Mouse (Mus musculus): Measurements from ENCODE around the gene Gipc3. TPM values are rescaled to one million over a fixed set of nuclear protein-coding genes. Genes with fewer than 3 reads are reported as not detected.

Gipc3 gene
- total and polyA plus RNA-seq, 3 experiments: 0.08 to 0.09 TPM; not detected in 1

- H3K27ac ChIP-seq (ENCODE audit: insufficient read depth, low read depth): peak within 1 kb of the TSS; percentile 59
- H3K9ac ChIP-seq (ENCODE audit: insufficient read depth, low read depth): peak within 1 kb of the TSS; percentile 96
- H3K4me2 ChIP-seq (ENCODE audit: insufficient read depth, low read depth, poor library complexity, severe bottlenecking): peak within 1 kb of the TSS; percentile 78
- H3K4me1 ChIP-seq (ENCODE audit: control insufficient read depth in 1 of 2, insufficient read depth in 2 of 2): peaks cover 12 to 37% of the 10 kb centered on the region in 2 experiments; a peak in 3 of 4 replicates
- H3K27me3 ChIP-seq (replicated peaks): no peaks in the 10 kb centered on the region
- H3K9me3 ChIP-seq (replicated peaks; ENCODE audit: low read length): no peaks in the 10 kb centered on the region
- TF ChIP-seq NELFE (IDR thresholded peaks at IDR 0.05; ENCODE audit: low read depth, low read length): peak; percentile 94
- TF ChIP-seq PAX5 (IDR thresholded peaks at IDR 0.05; ENCODE audit: low read length): no peak
- TF ChIP-seq CHD1 (IDR thresholded peaks at IDR 0.05; ENCODE audit: low read depth, low read length): no peak
- peak; percentile 78 for TF ChIP-seq MXI1 (IDR thresholded peaks at IDR 0.05; ENCODE audit: low read depth, low read length)
- peak; percentile 97 for TF ChIP-seq HCFC1 (IDR thresholded peaks at IDR 0.05; ENCODE audit: low read depth, low read length)
- peak; percentile 55; the same call in 1 of the 2 replicates for TF ChIP-seq CHD2 (IDR thresholded peaks at IDR 0.05; ENCODE audit: low read length)
- no peak for TF ChIP-seq ZC3H11A (IDR thresholded peaks at IDR 0.05; ENCODE audit: low read depth, low read length)
- peak; percentile 20; the same call in 1 of the 2 replicates for TF ChIP-seq IRF4 (IDR thresholded peaks at IDR 0.05; ENCODE audit: low read depth, low read length)
- TF ChIP-seq EP300 (IDR thresholded peaks at IDR 0.05; ENCODE audit: low read length): no peak
- peak; percentile 84 for TF ChIP-seq MYC (IDR thresholded peaks at IDR 0.05; ENCODE audit: low read depth, low read length)
- peak; percentile 95 for TF ChIP-seq E2F4 (IDR thresholded peaks at IDR 0.05; ENCODE audit: insufficient replicate concordance, low read depth, low read length)
- peak; percentile 96 for TF ChIP-seq KAT2A (IDR thresholded peaks at IDR 0.05; ENCODE audit: insufficient replicate concordance, low read length)
- peak; percentile 40; the same call in 1 of the 2 replicates for TF ChIP-seq GABPA (IDR thresholded peaks at IDR 0.05; ENCODE audit: insufficient replicate concordance, low read depth, low read length)
- TF ChIP-seq SIN3A (IDR thresholded peaks at IDR 0.05; ENCODE audit: low read length): peak; percentile 97
- TF ChIP-seq ELF1 (IDR thresholded peaks at IDR 0.05; ENCODE audit: low read depth, low read length): peak; percentile 98
- peak; percentile 78; the same call in 1 of the 2 replicates for TF ChIP-seq ZMIZ1 (IDR thresholded peaks at IDR 0.05; ENCODE audit: low read depth, low read length)
- no peak for TF ChIP-seq UBTF (IDR thresholded peaks at IDR 0.05; ENCODE audit: low read depth, low read length)
- TF ChIP-seq TBP (conservative IDR thresholded peaks at IDR 0.05; ENCODE audit: low read depth, low read length): 0 out of 2 replicates have a peak, but pooled peaks have one; percentile 11
- no peak for TF ChIP-seq MAFK (IDR thresholded peaks at IDR 0.05; ENCODE audit: insufficient replicate concordance, low read length)
- no peak for TF ChIP-seq ETS1 (conservative IDR thresholded peaks at IDR 0.05; ENCODE audit: low read depth, low read length)
- TF ChIP-seq CTCF (conservative IDR thresholded peaks at IDR 0.05 in 1 of 2, IDR thresholded peaks at IDR 0.05 in 1 of 2; ENCODE audit: low read depth in 2 of 2, low read length in 2 of 2): peak in 1 of 2 experiments; percentile 31; a peak in 1 of 4 replicates
- TF ChIP-seq POLR2AphosphoS2 (IDR thresholded peaks at IDR 0.05; ENCODE audit: low read depth, low read length): peak; percentile 65; the same call in 1 of the 2 replicates
- TF ChIP-seq POLR2A (IDR thresholded peaks at IDR 0.05; ENCODE audit: low read depth, low read length): peak; percentile 89
- peak; percentile 78 for TF ChIP-seq MAZ (IDR thresholded peaks at IDR 0.05; ENCODE audit: low read depth, low read length)
- peak; percentile 100 for TF ChIP-seq MAX (IDR thresholded peaks at IDR 0.05; ENCODE audit: low read length)
- TF ChIP-seq MEF2A (IDR thresholded peaks at IDR 0.05; ENCODE audit: borderline replicate concordance, low read depth, low read length): peak; percentile 70
- TF ChIP-seq TCF12 (IDR thresholded peaks at IDR 0.05; ENCODE audit: low read depth, low read length): peak; percentile 85
- peak; percentile 97 for TF ChIP-seq NRF1 (IDR thresholded peaks at IDR 0.05; ENCODE audit: low read depth, low read length)
- TF ChIP-seq BHLHE40 (IDR thresholded peaks at IDR 0.05; ENCODE audit: low read depth, low read length): peak; percentile 16; the same call in 1 of the 2 replicates
- TF ChIP-seq JUND (conservative IDR thresholded peaks at IDR 0.05; ENCODE audit: low read depth, low read length): peak; percentile 49
- dilution Hi-C loops (cut with MboI; ENCODE audit: extremely low pct_ligation_motif_present, extremely low pct_unique_long_range_greater_than_20kb, low sequenced_read_pairs): no loop called here
- H3K36me3 ChIP-seq (replicated peaks in 1 of 2; ENCODE audit: control insufficient read depth in 1 of 2, insufficient read depth in 1 of 2, low read length in 1 of 2): peaks cover 61 to 74% of the 10 kb centered on the region in 2 experiments
- peaks cover 15% of the 10 kb centered on the region for H3K79me2 ChIP-seq (replicated peaks; ENCODE audit: control insufficient read depth, extremely low read depth, insufficient read depth, poor library complexity, severe bottlenecking)
- DNase-seq (ENCODE audit: extremely low read depth): peak; percentile 100
- in situ Hi-C loops (cut with MboI; ENCODE audit: low pct_ligation_motif_present, low pct_unique_long_range_greater_than_20kb, low sequenced_read_pairs): no loop called here
- peak within 1 kb of the TSS; percentile 89 to 98 (median 97) for H3K4me3 ChIP-seq (replicated peaks in 1 of 3; ENCODE audit: low read depth in 2 of 3, low read length in 2 of 3, poor library complexity in 1 of 3)
Measured at GRCm38 (mm10) chr10:81320550-81321347, 22.3 kb downstream of the Gipc3 start, which contains the start of gene Cactin. TSS of gene Cactin (plus strand) at chr10:81321103.
